Mouse (Mus musculus): ENCODE results near the gene Mesp1. TPM values are rescaled to one million over a fixed set of nuclear protein-coding genes. Genes with fewer than 3 reads are reported as not detected.

Gene Mesp1
- polyA plus RNA-seq (2014; fragmentation: Nextera tagmentation; extraction: Ambion mirVana) = not detected in 2 replicates

GRCm38 (mm10) chr7:79793688-79794087 is at the start of gene Mesp1:
Gene Mesp1 (minus strand): TSS chr7:79793788.
- 70% methylated on average over 6 of the region's 6 CpGs for WGBS
- H3K27ac ChIP-seq (ENCODE audit: low read depth, low read length) = no peak within 1 kb of the TSS
- H3K4me2 ChIP-seq = peak within 1 kb of the TSS; percentile 54

GRCm38 (mm10) chr7:79842163-79842562 is 48.6 kb upstream of the Mesp1 start:
- Histone ChIP-seq H3K27me3 (ENCODE audit: control insufficient read depth, insufficient read depth, low read length) (0 out of 2 replicates have a peak, but pooled peaks cover 2% of the 10 kb centered on the region), H3K4me1 (ENCODE audit: control insufficient read depth, insufficient read depth, low read length) (no peaks in the 10 kb centered on the region), H3K27ac (ENCODE audit: low read depth, low read length) (no peak overlapping the region), H3K4me2 (no peak overlapping the region), H3K9me3 (ENCODE audit: control insufficient read depth, low read length) (no peaks in the 10 kb centered on the region), H3K9ac (ENCODE audit: low read length) (no peak overlapping the region), H3K36me3 (ENCODE audit: control insufficient read depth, insufficient read depth, low read length) (no peaks in the 10 kb centered on the region), H3K4me3 (ENCODE audit: low read depth, low read length) (no peak overlapping the region)
- no peak for DNase-seq (ENCODE audit: low spot score, missing footprints)
- no peak for ATAC-seq (ENCODE audit: low FRiP score)
- 67% methylated on average over 7 of the region's 7 CpGs for WGBS

More at GRCm38 (mm10) chr7:79793688-79794087, at the start of gene Mesp1:
- Histone ChIP-seq H3K36me3 (ENCODE audit: control insufficient read depth, insufficient read depth, low read length) (no peaks in the 10 kb centered on the region), H3K4me1 (ENCODE audit: control insufficient read depth, insufficient read depth, low read length) (peaks cover 7% of the 10 kb centered on the region), H3K4me3 (ENCODE audit: low read depth, low read length) (peak within 1 kb of the TSS; percentile 34), H3K27me3 (ENCODE audit: control insufficient read depth, insufficient read depth, low read length) (peaks cover 36% of the 10 kb centered on the region), H3K9me3 (ENCODE audit: control insufficient read depth, low read length) (no peaks in the 10 kb centered on the region), H3K9ac (ENCODE audit: low read length) (peak within 1 kb of the TSS; percentile 33)
- ATAC-seq (ENCODE audit: low FRiP score) (no peak), DNase-seq (ENCODE audit: low spot score, missing footprints) (peak; percentile 87)

- no peak for ATAC-seq (ENCODE audit: low FRiP score)
- no peak for DNase-seq (ENCODE audit: low spot score, missing footprints)
- Histone ChIP-seq H3K9ac (ENCODE audit: low read length) (no peak overlapping the region), H3K4me2 (no peak overlapping the region), H3K9me3 (ENCODE audit: control insufficient read depth, low read length) (no peaks in the 10 kb centered on the region), H3K27me3 (ENCODE audit: control insufficient read depth, insufficient read depth, low read length) (no peaks in the 10 kb centered on the region), H3K4me1 (ENCODE audit: control insufficient read depth, insufficient read depth, low read length) (no peaks in the 10 kb centered on the region), H3K27ac (ENCODE audit: low read depth, low read length) (no peak overlapping the region), H3K36me3 (ENCODE audit: control insufficient read depth, insufficient read depth, low read length) (no peaks in the 10 kb centered on the region), H3K4me3 (ENCODE audit: low read depth, low read length) (no peak overlapping the region)
- WGBS = 75% methylated on average over 2 of the region's 2 CpGs
Observed at GRCm38 (mm10) chr7:79837247-79837646, 43.7 kb upstream of the Mesp1 start.

- H3K4me1 ChIP-seq (ENCODE audit: control insufficient read depth, insufficient read depth, low read length) = no peaks in the 10 kb centered on the region
- H3K27ac ChIP-seq (ENCODE audit: low read depth, low read length) = no peak overlapping the region
- H3K9ac ChIP-seq (ENCODE audit: low read length) = no peak overlapping the region
- WGBS = 93% methylated on average over 6 of the region's 6 CpGs
- H3K9me3 ChIP-seq (ENCODE audit: control insufficient read depth, low read length) = no peaks in the 10 kb centered on the region
- no peaks in the 10 kb centered on the region for H3K27me3 ChIP-seq (ENCODE audit: control insufficient read depth, insufficient read depth, low read length)
- H3K4me2 ChIP-seq = no peak overlapping the region
- no peaks in the 10 kb centered on the region for H3K36me3 ChIP-seq (ENCODE audit: control insufficient read depth, insufficient read depth, low read length)
- no peak overlapping the region for H3K4me3 ChIP-seq (ENCODE audit: low read depth, low read length)
- no peak for ATAC-seq (ENCODE audit: low FRiP score)
- no peak for DNase-seq (ENCODE audit: low spot score, missing footprints)
Observed at GRCm38 (mm10) chr7:79835196-79835595, 41.6 kb upstream of the Mesp1 start.

- no peaks in the 10 kb centered on the region for H3K9me3 ChIP-seq (ENCODE audit: control insufficient read depth, low read length)
- H3K4me1 ChIP-seq (ENCODE audit: control insufficient read depth, insufficient read depth, low read length) = no peaks in the 10 kb centered on the region
- H3K9ac ChIP-seq (ENCODE audit: low read length) = no peak overlapping the region
- no peak overlapping the region for H3K4me3 ChIP-seq (ENCODE audit: low read depth, low read length)
- DNase-seq (ENCODE audit: low spot score, missing footprints) = no peak
- ATAC-seq (ENCODE audit: low FRiP score) = no peak
- no peaks in the 10 kb centered on the region for H3K36me3 ChIP-seq (ENCODE audit: control insufficient read depth, insufficient read depth, low read length)
- no peak overlapping the region for H3K27ac ChIP-seq (ENCODE audit: low read depth, low read length)
- H3K4me2 ChIP-seq = no peak overlapping the region
- no peaks in the 10 kb centered on the region for H3K27me3 ChIP-seq (ENCODE audit: control insufficient read depth, insufficient read depth, low read length)
Observed at GRCm38 (mm10) chr7:79832980-79833379, 39.4 kb upstream of the Mesp1 start.

- Histone ChIP-seq H3K27ac (ENCODE audit: low read depth, low read length) (no peak overlapping the region), H3K36me3 (ENCODE audit: control insufficient read depth, insufficient read depth, low read length) (no peaks in the 10 kb centered on the region), H3K9ac (ENCODE audit: low read length) (no peak overlapping the region), H3K27me3 (ENCODE audit: control insufficient read depth, insufficient read depth, low read length) (no peaks in the 10 kb centered on the region), H3K4me2 (no peak overlapping the region), H3K4me1 (ENCODE audit: control insufficient read depth, insufficient read depth, low read length) (no peaks in the 10 kb centered on the region), H3K9me3 (ENCODE audit: control insufficient read depth, low read length) (no peaks in the 10 kb centered on the region), H3K4me3 (ENCODE audit: low read depth, low read length) (no peak overlapping the region)
- DNase-seq (ENCODE audit: low spot score, missing footprints) (no peak), ATAC-seq (ENCODE audit: low FRiP score) (no peak)
- WGBS = 85% methylated on average over 6 of the region's 6 CpGs
Observed at GRCm38 (mm10) chr7:79831585-79831984, 38.0 kb upstream of the Mesp1 start.

GRCm38 (mm10) chr7:79831145-79831544 is 37.6 kb upstream of the Mesp1 start:
- Histone ChIP-seq H3K4me1 (ENCODE audit: control insufficient read depth, insufficient read depth, low read length) (no peaks in the 10 kb centered on the region), H3K4me2 (no peak overlapping the region), H3K27me3 (ENCODE audit: control insufficient read depth, insufficient read depth, low read length) (no peaks in the 10 kb centered on the region), H3K9ac (ENCODE audit: low read length) (no peak overlapping the region), H3K36me3 (ENCODE audit: control insufficient read depth, insufficient read depth, low read length) (no peaks in the 10 kb centered on the region), H3K4me3 (ENCODE audit: low read depth, low read length) (no peak overlapping the region), H3K9me3 (ENCODE audit: control insufficient read depth, low read length) (no peaks in the 10 kb centered on the region), H3K27ac (ENCODE audit: low read depth, low read length) (no peak overlapping the region)
- DNase-seq (ENCODE audit: low spot score, missing footprints) = no peak
- ATAC-seq (ENCODE audit: low FRiP score) = no peak
- 82% methylated on average over 6 of the region's 6 CpGs for WGBS

GRCm38 (mm10) chr7:79828341-79828740 is 34.8 kb upstream of the Mesp1 start:
- no peak overlapping the region for H3K27ac ChIP-seq (ENCODE audit: low read depth, low read length)
- H3K9ac ChIP-seq (ENCODE audit: low read length) = no peak overlapping the region
- H3K9me3 ChIP-seq (ENCODE audit: control insufficient read depth, low read length) = no peaks in the 10 kb centered on the region
- no peak overlapping the region for H3K4me3 ChIP-seq (ENCODE audit: low read depth, low read length)
- 84% methylated on average over 3 of the region's 3 CpGs for WGBS
- no peaks in the 10 kb centered on the region for H3K36me3 ChIP-seq (ENCODE audit: control insufficient read depth, insufficient read depth, low read length)
- DNase-seq (ENCODE audit: low spot score, missing footprints) (no peak), ATAC-seq (ENCODE audit: low FRiP score) (no peak)
- H3K27me3 ChIP-seq (ENCODE audit: control insufficient read depth, insufficient read depth, low read length) = no peaks in the 10 kb centered on the region
- H3K4me2 ChIP-seq = no peak overlapping the region
- no peaks in the 10 kb centered on the region for H3K4me1 ChIP-seq (ENCODE audit: control insufficient read depth, insufficient read depth, low read length)

- Histone ChIP-seq H3K36me3 (ENCODE audit: control insufficient read depth, insufficient read depth, low read length) (no peaks in the 10 kb centered on the region), H3K27ac (ENCODE audit: low read depth, low read length) (no peak overlapping the region), H3K4me2 (no peak overlapping the region), H3K9ac (ENCODE audit: low read length) (no peak overlapping the region), H3K4me3 (ENCODE audit: low read depth, low read length) (no peak overlapping the region), H3K4me1 (ENCODE audit: control insufficient read depth, insufficient read depth, low read length) (no peaks in the 10 kb centered on the region), H3K27me3 (ENCODE audit: control insufficient read depth, insufficient read depth, low read length) (no peaks in the 10 kb centered on the region), H3K9me3 (ENCODE audit: control insufficient read depth, low read length) (no peaks in the 10 kb centered on the region)
- ATAC-seq (ENCODE audit: low FRiP score) (no peak), DNase-seq (ENCODE audit: low spot score, missing footprints) (no peak)
- WGBS = 80% methylated on average over 12 of the region's 12 CpGs
Observed at GRCm38 (mm10) chr7:79822092-79822695, 28.6 kb upstream of the Mesp1 start.

Data from midbrain, embryonic 11.5 days (tissue).